Mouse (Mus musculus) embryonic facial prominence, embryonic 12.5 days (tissue): ENCODE measurements around the gene Allc. TPM values are rescaled to one million over a fixed set of nuclear protein-coding genes. Genes with fewer than 3 reads are reported as not detected.

ENCODE experiments used
- ATAC-seq: fragments of 200-750 bp; cut with Nextera tagmentation; 2 replicates; pipeline ENCODE4 v1.8.0; 2017; ENCODE audit not compliant: insufficient number of reproducible peaks, insufficient read depth, low FRiP score, low TSS enrichment
- H3K27ac ChIP-seq: fragments of 300-500 bp; sonication (generic); 2 replicates; pipeline ENCODE4 v1.5.1; 2016; ENCODE audit warnings: mild to moderate bottlenecking
- H3K27me3 ChIP-seq: fragments of 300-500 bp; sonication (generic); 2 replicates; pipeline ENCODE4 v1.6.1; 2016; ENCODE audit warnings: mild to moderate bottlenecking, moderate library complexity
- H3K36me3 ChIP-seq: fragments of 300-500 bp; sonication (generic); 2 replicates; pipeline ENCODE4 v1.6.1; 2016; ENCODE audit warnings: mild to moderate bottlenecking
- H3K4me1 ChIP-seq: fragments of 300-500 bp; sonication (generic); 2 replicates; pipeline ENCODE4 v1.6.1; 2016
- H3K4me2 ChIP-seq: fragments of 300-500 bp; sonication (generic); replicated peaks from 2 replicates; pipeline ENCODE4 v1.6.1; 2016; ENCODE audit warnings: mild to moderate bottlenecking, moderate library complexity
- H3K4me3 ChIP-seq: fragments of 300-500 bp; sonication (generic); 2 replicates; pipeline ENCODE4 v1.5.1; 2016; ENCODE audit warnings: mild to moderate bottlenecking
- H3K9ac ChIP-seq: fragments of 300-500 bp; sonication (generic); 2 replicates; pipeline ENCODE4 v1.6.1; 2016; ENCODE audit warnings: mild to moderate bottlenecking, moderate library complexity
- H3K9me3 ChIP-seq: fragments of 300-500 bp; sonication (generic); 2 replicates; pipeline ENCODE4 v1.6.1; 2016; ENCODE audit warnings: mild to moderate bottlenecking, moderate library complexity
- WGBS: fragments of 180-500 bp; shearing (Covaris S2); methylation state at CpG from one replicate; pipeline ENCODE4 v1.1.7; 2016; 5-methylcytosine and 5-hydroxymethylcytosine counted together
- polyA plus RNA-seq: library from polyadenylated mRNA; unstranded; fragments of >200 nt; fragmentation: Nextera tagmentation; extraction: Ambion mirVana; gene quantifications from 2 replicates; pipeline ENCODE4 v1.2.1, GENCODE M21; 2016

Gene Allc
- polyA plus RNA-seq, 1 experiment from 2014 or later: not detected

DNA sequence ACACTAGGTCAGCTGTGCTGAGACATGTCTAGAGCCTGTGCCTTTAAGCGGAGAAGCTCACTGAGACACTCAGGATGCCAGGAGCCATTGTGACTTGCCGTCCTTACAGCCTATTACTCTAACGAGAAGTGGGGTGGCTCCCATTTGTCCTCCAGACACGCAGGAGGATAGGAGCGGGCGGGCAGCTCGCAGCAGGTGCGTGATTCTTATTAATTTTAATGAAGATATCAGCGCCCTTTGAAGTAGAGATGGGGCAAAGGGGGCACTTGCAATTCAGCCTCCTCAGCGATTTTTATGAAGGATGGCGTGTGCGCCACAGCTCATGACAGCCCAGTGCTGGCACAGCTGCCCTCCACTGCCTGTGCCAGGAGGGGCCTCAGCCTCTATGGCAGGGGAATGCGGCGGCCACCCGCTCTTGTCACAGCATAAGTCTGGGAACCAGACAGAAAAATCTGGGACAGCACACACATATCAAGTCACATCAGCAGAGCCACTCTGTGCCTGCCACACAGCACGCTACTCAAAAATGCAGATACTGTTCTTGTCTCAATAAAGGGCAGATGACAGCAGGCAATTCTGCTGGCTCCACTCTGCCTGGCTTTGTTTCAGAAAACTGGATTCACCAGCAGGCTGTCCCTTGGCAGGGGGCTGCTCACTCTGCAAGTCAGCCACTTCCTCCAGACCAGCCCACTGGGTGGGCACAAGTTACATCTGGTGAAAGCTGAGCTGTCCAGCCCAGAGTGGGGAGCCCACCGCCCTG is 25.4 kb upstream of the Allc start:
- ATAC-seq: no peak
- Histone ChIP-seq H3K4me1 (peaks cover 12% of the 10 kb centered on the region), H3K27me3 (no peaks in the 10 kb centered on the region), H3K4me2 (no peak overlapping the region), H3K9me3 (no peaks in the 10 kb centered on the region), H3K4me3 (no peak overlapping the region), H3K36me3 (no peaks in the 10 kb centered on the region), H3K9ac (no peak overlapping the region), H3K27ac (no peak overlapping the region)
- WGBS: 58% methylated on average over 17 of the region's 17 CpGs

DNA sequence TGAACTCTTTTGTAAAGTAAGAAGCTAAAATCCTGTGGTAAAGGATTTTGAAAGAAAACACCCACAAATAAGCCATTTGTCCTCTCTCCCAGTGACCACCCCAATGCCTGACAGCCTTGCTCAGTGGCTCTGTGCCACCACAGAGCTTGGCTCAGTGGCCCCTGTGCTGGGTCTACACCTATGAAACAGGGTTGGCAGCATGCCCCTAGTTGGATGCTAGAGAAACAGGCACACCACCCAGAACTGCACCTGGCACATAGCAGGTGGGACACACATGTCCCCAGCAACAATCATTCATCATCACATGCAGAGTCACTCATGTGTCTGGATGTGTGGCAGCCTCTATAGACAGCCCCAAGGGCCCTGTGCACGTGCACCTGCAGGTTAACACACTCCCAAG is 21.2 kb upstream of the Allc start:
- H3K4me2 ChIP-seq: no peak overlapping the region
- no peak overlapping the region for H3K9ac ChIP-seq
- H3K36me3 ChIP-seq: no peaks in the 10 kb centered on the region
- H3K4me1 ChIP-seq: peaks cover 19% of the 10 kb centered on the region
- WGBS: 74% methylated on average over 1 of the region's 1 CpGs
- no peaks in the 10 kb centered on the region for H3K27me3 ChIP-seq
- no peak for ATAC-seq
- H3K4me3 ChIP-seq: no peak overlapping the region
- no peaks in the 10 kb centered on the region for H3K9me3 ChIP-seq
- no peak overlapping the region for H3K27ac ChIP-seq

DNA sequence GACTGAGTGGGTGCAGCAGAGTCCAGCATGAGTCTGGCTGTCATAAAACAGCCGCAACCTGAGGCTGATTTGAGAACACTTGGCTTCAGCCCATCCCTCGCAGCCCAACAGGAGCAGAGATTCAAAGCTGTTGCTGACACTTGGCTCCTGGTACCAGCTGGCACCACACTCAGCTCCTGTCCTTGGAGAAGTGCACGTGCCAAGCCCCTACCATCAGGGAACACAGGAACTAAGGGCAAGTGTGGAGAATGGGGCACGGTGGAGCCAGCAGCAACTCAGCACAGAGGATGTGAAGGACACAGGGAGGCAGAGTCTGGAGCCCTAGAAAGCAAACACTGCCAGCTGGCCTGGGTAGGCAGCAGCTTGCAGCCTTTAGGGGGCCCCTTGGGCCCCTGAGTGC is 19.9 kb upstream of the Allc start:
- no peak overlapping the region for H3K9ac ChIP-seq

DNA sequence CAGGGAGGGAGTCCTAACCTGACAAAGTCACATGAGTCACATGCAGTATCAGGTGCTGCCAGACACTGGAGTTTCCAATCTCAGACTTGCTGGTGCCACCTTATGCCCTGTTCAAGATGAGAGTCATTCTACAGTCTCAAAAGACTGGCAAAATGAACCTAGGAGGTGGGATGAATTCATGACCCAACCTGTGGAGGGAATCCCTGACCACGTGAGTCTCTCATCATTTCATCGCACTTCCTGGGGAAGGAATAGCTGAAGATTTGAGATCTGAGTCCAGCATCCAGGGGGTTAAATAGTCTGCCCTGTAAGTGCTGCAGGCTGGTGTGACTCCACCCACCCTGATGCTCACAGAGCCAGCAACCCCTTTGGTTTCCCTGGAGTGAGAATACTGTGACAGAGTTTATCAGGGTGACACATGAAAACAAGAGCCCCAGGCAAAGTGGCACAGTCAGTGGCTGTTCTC is 16.2 kb upstream of the Allc start:
- no peak overlapping the region for H3K9ac ChIP-seq
- H3K27ac ChIP-seq: no peak overlapping the region
- no peaks in the 10 kb centered on the region for H3K9me3 ChIP-seq
- ATAC-seq: no peak
- no peaks in the 10 kb centered on the region for H3K27me3 ChIP-seq
- WGBS: 48% methylated on average over 2 of the region's 2 CpGs
- no peak overlapping the region for H3K4me2 ChIP-seq
- no peak overlapping the region for H3K4me3 ChIP-seq
- no peaks in the 10 kb centered on the region for H3K36me3 ChIP-seq
- 0 out of 2 replicates have a peak, but pooled peaks cover 6% of the 10 kb centered on the region for H3K4me1 ChIP-seq

More for the DNA sequence above, 19.9 kb upstream of the Allc start:
- no peak overlapping the region for H3K4me2 ChIP-seq
- 30% methylated on average over 4 of the region's 4 CpGs for WGBS
- H3K4me3 ChIP-seq: no peak overlapping the region
- peaks cover 9% of the 10 kb centered on the region; the same call in 1 of the 2 replicates for H3K4me1 ChIP-seq
- no peaks in the 10 kb centered on the region for H3K36me3 ChIP-seq
- no peaks in the 10 kb centered on the region for H3K27me3 ChIP-seq
- H3K27ac ChIP-seq: no peak overlapping the region
- no peaks in the 10 kb centered on the region for H3K9me3 ChIP-seq
- ATAC-seq: no peak

GRCm38 (mm10) chr12:28598110-28598509 is 15.8 kb upstream of the Allc start:
- WGBS: 53% methylated on average over 3 of the region's 3 CpGs
- no peaks in the 10 kb centered on the region for H3K27me3 ChIP-seq
- no peak overlapping the region for H3K4me2 ChIP-seq
- H3K9ac ChIP-seq: no peak overlapping the region
- no peaks in the 10 kb centered on the region for H3K36me3 ChIP-seq
- no peak overlapping the region for H3K27ac ChIP-seq
- no peak overlapping the region for H3K4me3 ChIP-seq
- H3K9me3 ChIP-seq: no peaks in the 10 kb centered on the region
- no peak for ATAC-seq
- H3K4me1 ChIP-seq: 0 out of 2 replicates have a peak, but pooled peaks cover 7% of the 10 kb centered on the region

DNA sequence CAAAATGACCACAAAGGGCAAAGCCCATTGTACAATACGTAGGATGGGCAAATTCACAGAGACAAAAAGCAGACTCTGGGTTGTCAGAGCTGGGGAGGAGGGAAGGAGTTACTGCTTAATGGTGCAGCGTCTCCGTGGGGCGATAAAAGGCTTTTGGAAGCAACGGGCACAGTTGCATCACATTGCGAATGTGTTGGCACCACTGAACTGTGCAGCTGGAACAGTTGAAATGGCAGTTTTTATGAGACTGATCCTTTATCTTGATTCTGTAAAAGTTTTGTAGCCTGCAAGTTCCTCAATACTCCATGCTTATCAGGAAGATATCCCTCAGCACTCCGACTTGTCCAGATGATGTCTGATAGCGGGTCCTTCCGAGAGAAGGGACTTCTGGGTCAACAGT is 15.4 kb upstream of the Allc start:
- WGBS: 90% methylated on average over 9 of the region's 9 CpGs
- no peaks in the 10 kb centered on the region for H3K36me3 ChIP-seq
- H3K4me2 ChIP-seq: no peak overlapping the region
- no peak overlapping the region for H3K9ac ChIP-seq
- ATAC-seq: no peak
- H3K27me3 ChIP-seq: no peaks in the 10 kb centered on the region
- no peak overlapping the region for H3K27ac ChIP-seq
- 0 out of 2 replicates have a peak, but pooled peaks cover 8% of the 10 kb centered on the region for H3K4me1 ChIP-seq
- no peak overlapping the region for H3K4me3 ChIP-seq
- no peaks in the 10 kb centered on the region for H3K9me3 ChIP-seq

GRCm38 (mm10) chr12:28596851-28597250 is 14.5 kb upstream of the Allc start:
- no peak for ATAC-seq
- no peak overlapping the region for H3K4me2 ChIP-seq
- H3K9ac ChIP-seq: no peak overlapping the region
- no peaks in the 10 kb centered on the region for H3K9me3 ChIP-seq
- H3K27me3 ChIP-seq: no peaks in the 10 kb centered on the region
- 0 out of 2 replicates have a peak, but pooled peaks cover 4% of the 10 kb centered on the region for H3K4me1 ChIP-seq
- H3K4me3 ChIP-seq: no peak overlapping the region
- no peaks in the 10 kb centered on the region for H3K36me3 ChIP-seq
- H3K27ac ChIP-seq: no peak overlapping the region

- Histone ChIP-seq H3K9ac (no peak overlapping the region), H3K4me3 (no peak overlapping the region), H3K4me2 (no peak overlapping the region), H3K27ac (no peak overlapping the region), H3K27me3 (peaks cover 3% of the 10 kb centered on the region; the same call in 1 of the 2 replicates), H3K9me3 (no peaks in the 10 kb centered on the region), H3K4me1 (0 out of 2 replicates have a peak, but pooled peaks cover 2% of the 10 kb centered on the region), H3K36me3 (no peaks in the 10 kb centered on the region)
- 52% methylated on average over 13 of the region's 13 CpGs for WGBS
- no peak for ATAC-seq
These were observed 8.1 kb upstream of the Allc start for GRCm38 (mm10) chr12:28590428-28590827.

DNA sequence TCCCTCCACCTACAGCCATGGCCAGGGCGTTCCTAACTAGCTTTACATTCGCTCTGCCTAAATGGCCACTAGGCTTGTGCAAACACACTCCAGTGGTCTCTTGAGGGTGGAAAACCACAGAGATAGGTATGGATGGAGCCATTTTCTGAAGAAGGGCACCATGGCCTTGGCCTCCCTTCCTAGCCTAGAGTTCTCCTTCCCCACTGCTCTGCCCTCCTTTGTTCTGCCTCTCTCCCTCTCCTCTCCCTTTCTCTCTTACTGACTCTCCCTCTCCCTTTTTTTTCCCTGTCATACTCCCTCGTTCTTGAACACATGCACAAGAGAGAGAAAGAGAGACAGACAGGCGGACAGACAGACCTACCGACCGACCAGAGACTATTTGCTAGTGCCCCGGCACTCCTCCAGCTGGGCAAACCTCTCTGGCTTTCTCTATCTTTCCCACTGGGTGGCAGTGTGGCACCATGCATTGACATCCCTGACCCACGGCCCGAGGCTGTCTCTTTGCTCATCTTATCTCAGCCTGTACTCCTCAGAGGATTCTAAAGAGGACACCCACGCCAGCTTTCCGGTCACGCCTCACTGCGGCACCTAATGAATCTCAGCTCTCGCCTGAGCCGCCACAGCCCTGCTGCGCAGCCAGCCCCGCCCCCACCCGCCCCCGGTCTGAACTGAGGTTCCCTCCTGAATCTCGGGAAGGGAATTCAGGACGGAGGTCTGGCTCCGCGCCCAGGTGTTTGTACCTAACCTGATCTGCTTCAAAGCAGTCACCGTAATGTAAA is 7.0 kb upstream of the Allc start:
- ATAC-seq: peak; percentile 84
- peaks cover 3% of the 10 kb centered on the region; the same call in 1 of the 2 replicates for H3K27me3 ChIP-seq
- H3K27ac ChIP-seq: no peak overlapping the region
- WGBS: 8% methylated on average over 24 of the region's 24 CpGs
- no peaks in the 10 kb centered on the region for H3K36me3 ChIP-seq
- H3K4me2 ChIP-seq: peak overlapping the region; percentile 70
- H3K9me3 ChIP-seq: no peaks in the 10 kb centered on the region
- 0 out of 2 replicates have a peak, but pooled peaks cover 2% of the 10 kb centered on the region for H3K4me1 ChIP-seq
- H3K9ac ChIP-seq: peak overlapping the region; percentile 50; the same call in 1 of the 2 replicates
- H3K4me3 ChIP-seq: peak overlapping the region; percentile 42

DNA sequence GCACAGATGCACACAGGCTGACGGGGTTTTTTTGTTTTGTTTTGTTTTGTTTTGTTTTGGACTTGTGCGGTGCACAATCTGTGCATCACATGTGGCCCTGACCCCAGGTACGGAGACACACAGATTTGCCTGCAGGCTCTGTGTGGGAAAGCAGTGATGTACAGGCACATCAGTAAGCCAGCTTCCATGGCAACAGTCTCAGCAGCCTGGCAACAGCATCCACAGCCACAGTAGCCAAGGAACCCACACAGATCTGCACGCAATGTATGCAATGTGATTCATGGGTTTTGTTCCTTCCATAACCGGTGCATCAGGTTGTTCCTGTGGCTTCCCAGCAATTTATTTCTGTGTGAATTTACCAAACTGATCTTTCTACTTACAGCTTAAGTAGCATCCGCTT is 5.6 kb upstream of the Allc start:
- no peak overlapping the region for H3K27ac ChIP-seq
- no peak overlapping the region for H3K9ac ChIP-seq
- H3K4me3 ChIP-seq: no peak overlapping the region
- 0 out of 2 replicates have a peak, but pooled peaks cover under 1% of the 10 kb centered on the region for H3K4me1 ChIP-seq
- no peak overlapping the region for H3K4me2 ChIP-seq
- H3K9me3 ChIP-seq: no peaks in the 10 kb centered on the region
- 79% methylated on average over 6 of the region's 6 CpGs for WGBS
- H3K36me3 ChIP-seq: no peaks in the 10 kb centered on the region
- H3K27me3 ChIP-seq: peaks cover 3% of the 10 kb centered on the region; the same call in 1 of the 2 replicates
- ATAC-seq: no peak

DNA sequence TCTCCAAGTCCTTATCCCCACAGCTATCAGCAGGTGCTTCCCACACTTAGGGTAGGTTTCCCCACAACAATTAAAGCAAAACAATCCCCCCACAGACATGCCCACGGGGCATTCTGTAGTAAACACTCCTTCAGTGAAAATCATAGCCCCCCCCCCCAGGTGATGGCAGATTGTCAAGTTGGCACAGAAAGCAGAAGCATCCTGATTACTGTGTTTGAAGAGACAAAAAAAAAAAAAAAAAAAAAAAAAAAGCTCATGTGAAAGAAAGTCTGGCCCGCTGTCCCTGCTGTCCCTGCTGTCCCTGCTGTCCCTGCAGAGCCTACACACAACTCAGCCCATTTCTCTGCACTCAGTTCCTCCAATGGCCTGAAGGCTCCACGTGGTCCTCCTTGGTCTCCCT is 1.7 kb upstream of the Allc start:
- no peaks in the 10 kb centered on the region for H3K4me1 ChIP-seq
- no peak overlapping the region for H3K4me2 ChIP-seq
- H3K9ac ChIP-seq: no peak overlapping the region
- 57% methylated on average over 2 of the region's 3 CpGs for WGBS
- ATAC-seq: no peak
- H3K27ac ChIP-seq: no peak overlapping the region
- no peak overlapping the region for H3K4me3 ChIP-seq
- H3K9me3 ChIP-seq: no peaks in the 10 kb centered on the region
- 0 out of 2 replicates have a peak, but pooled peaks cover 3% of the 10 kb centered on the region for H3K27me3 ChIP-seq
- H3K36me3 ChIP-seq: no peaks in the 10 kb centered on the region

GRCm38 (mm10) chr12:28579132-28579531 is 3.2 kb downstream of the Allc start:
- no peak overlapping the region for H3K4me2 ChIP-seq
- 30% methylated on average over 4 of the region's 4 CpGs for WGBS
- no peaks in the 10 kb centered on the region for H3K36me3 ChIP-seq
- no peaks in the 10 kb centered on the region for H3K9me3 ChIP-seq
- ATAC-seq: no peak
- no peaks in the 10 kb centered on the region for H3K4me1 ChIP-seq
- H3K27ac ChIP-seq: no peak overlapping the region
- no peaks in the 10 kb centered on the region for H3K27me3 ChIP-seq
- no peak overlapping the region for H3K4me3 ChIP-seq
- H3K9ac ChIP-seq: no peak overlapping the region
